8 mouse cellular contexts compared by ENCODE assay signal in the genomic region with DNA sequence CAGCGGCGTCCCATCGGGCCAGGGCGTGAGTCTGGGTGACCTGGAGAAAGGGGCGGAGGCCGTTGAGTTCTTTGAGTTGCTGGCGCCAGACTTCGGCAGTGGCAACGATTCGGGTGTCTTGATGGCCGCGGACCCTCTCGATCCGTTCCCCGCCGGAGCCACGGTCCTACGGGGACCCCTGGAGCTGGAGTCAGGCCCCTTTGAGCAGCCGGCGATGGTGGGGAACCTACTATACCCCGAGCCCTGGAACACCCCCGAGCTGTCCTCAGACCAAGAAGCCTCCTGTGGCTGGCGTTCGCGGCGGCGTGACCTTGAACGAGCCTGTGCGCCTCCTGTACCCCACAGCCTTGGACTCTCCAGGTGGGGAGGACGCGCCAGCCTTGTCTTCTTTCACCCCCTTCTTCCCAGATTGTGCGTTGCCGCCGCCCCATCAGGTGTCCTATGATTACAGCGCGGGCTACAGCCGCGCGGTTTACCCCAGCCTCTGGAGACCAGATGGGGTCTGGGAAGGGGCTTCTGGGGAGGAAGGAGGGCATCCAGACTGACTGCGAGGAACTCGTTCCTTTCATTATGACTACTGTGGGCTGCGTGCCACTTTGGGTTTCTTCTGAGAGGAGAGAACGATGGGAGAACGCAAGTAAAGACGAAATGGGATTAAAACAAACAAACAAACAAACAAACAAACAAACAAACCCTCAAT. TPM values are rescaled to one million over a fixed set of nuclear protein-coding genes. Genes with fewer than 3 reads are reported as not detected.
A peak's percentile ranks its signal among the peaks of the same experiment; 100 is the strongest.
DNase-seq lines count a peak whose midpoint lies in the region; ATAC-seq lines count a peak whose summit lies in the region.

No protein-coding gene starts in this region.

- H3K27ac ChIP-seq in kidney, embryonic 16.5 days (ENCODE audit: low read length) = no peak overlapping the region
- H3K27ac ChIP-seq in forebrain, embryonic 13.5 days = peak overlapping the region; percentile 85
- peak overlapping the region; percentile 75; the same call in 1 of the 2 replicates for H3K27ac ChIP-seq in limb, embryonic 11.5 days (replicated peaks; ENCODE audit: low read depth, low read length)
- H3K27ac ChIP-seq in neural tube, embryonic 14.5 days (ENCODE audit: low read depth, low read length) = peak overlapping the region; percentile 86

- under 1% methylated on average over 44 of the region's 45 CpGs for WGBS in kidney, embryonic 16.5 days
- WGBS in forebrain, embryonic 13.5 days = under 1% methylated on average over 45 of the region's 45 CpGs
- whole genome bisulfite sequencing in limb, embryonic 11.5 days = under 1% methylated on average over 42 of the region's 45 CpGs
- under 1% methylated on average over 45 of the region's 45 CpGs for WGBS in neural tube, embryonic 14.5 days

- peaks cover 12% of the 10 kb centered on the region; the same call in 1 of the 2 replicates for H3K4me1 ChIP-seq in kidney, embryonic 16.5 days (ENCODE audit: insufficient read depth, low read length)
- H3K4me1 ChIP-seq in forebrain, embryonic 13.5 days = peaks cover 47% of the 10 kb centered on the region
- peaks cover 5% of the 10 kb centered on the region; the same call in 1 of the 2 replicates for H3K4me1 ChIP-seq in limb, embryonic 11.5 days (ENCODE audit: control insufficient read depth, insufficient read depth, low read length)
- peaks cover 16% of the 10 kb centered on the region; the same call in 1 of the 2 replicates for H3K4me1 ChIP-seq in neural tube, embryonic 14.5 days (ENCODE audit: control insufficient read depth, insufficient read depth, low read length)

- H3K4me2 ChIP-seq in kidney, embryonic 16.5 days (replicated peaks; ENCODE audit: low read depth, low read length) = peak overlapping the region; percentile 92
- H3K4me2 ChIP-seq in forebrain, embryonic 13.5 days = peak overlapping the region; percentile 86
- peak overlapping the region; percentile 77 for H3K4me2 ChIP-seq in limb, embryonic 11.5 days (ENCODE audit: low read depth, severe bottlenecking)
- peak overlapping the region; percentile 80 for H3K4me2 ChIP-seq in neural tube, embryonic 14.5 days (ENCODE audit: low read depth, low read length)

- peak overlapping the region; percentile 69 for H3K9ac ChIP-seq in kidney, embryonic 16.5 days (replicated peaks; ENCODE audit: low read length)
- H3K9ac ChIP-seq in forebrain, embryonic 13.5 days = peak overlapping the region; percentile 93
- H3K9ac ChIP-seq in limb, embryonic 11.5 days (ENCODE audit: low read length) = peak overlapping the region; percentile 88
- peak overlapping the region; percentile 95 for H3K9ac ChIP-seq in neural tube, embryonic 14.5 days (replicated peaks; ENCODE audit: low read depth, low read length)

- H3K9me3 ChIP-seq in kidney, embryonic 16.5 days (ENCODE audit: low read length) = no peaks in the 10 kb centered on the region
- no peaks in the 10 kb centered on the region for H3K9me3 ChIP-seq in forebrain, embryonic 13.5 days (replicated peaks)
- no peaks in the 10 kb centered on the region for H3K9me3 ChIP-seq in limb, embryonic 11.5 days (ENCODE audit: control insufficient read depth, low read length)
- no peaks in the 10 kb centered on the region for H3K9me3 ChIP-seq in neural tube, embryonic 14.5 days (ENCODE audit: control insufficient read depth, low read length)

- DNase-seq in kidney, postnatal 25 days = no peak
- peak; percentile 20 for DNase-seq in brain, adult 2 months (ENCODE audit: low read depth, low spot score)
- DNase-seq in limb, embryonic 11.5 days (ENCODE audit: low spot score) = no peak
- no peak for DNase-seq in natural killer cell, adult 2 months (ENCODE audit: low spot score in 2 of 2)
- no peak for DNase-seq in thymus, postnatal 10 days (ENCODE audit: low spot score in 2 of 2)

- peak overlapping the region; percentile 62 for H3K4me3 ChIP-seq in kidney, embryonic 16.5 days (ENCODE audit: low read length)
- H3K4me3 ChIP-seq in forebrain, embryonic 13.5 days = peak overlapping the region; percentile 85
- H3K4me3 ChIP-seq in limb, embryonic 11.5 days (ENCODE audit: low read depth, low read length) = peak overlapping the region; percentile 85
- peak overlapping the region; percentile 89 for H3K4me3 ChIP-seq in neural tube, embryonic 14.5 days (ENCODE audit: low read depth, low read length)

- peaks cover 4% of the 10 kb centered on the region; the same call in 1 of the 2 replicates for H3K27me3 ChIP-seq in kidney, embryonic 16.5 days (ENCODE audit: insufficient read depth, low read length)
- 0 out of 2 replicates have a peak, but pooled peaks cover 3% of the 10 kb centered on the region for H3K27me3 ChIP-seq in forebrain, embryonic 13.5 days
- H3K27me3 ChIP-seq in limb, embryonic 11.5 days (ENCODE audit: control insufficient read depth, insufficient read depth, low read length) = no peaks in the 10 kb centered on the region
- H3K27me3 ChIP-seq in neural tube, embryonic 14.5 days (ENCODE audit: control insufficient read depth, insufficient read depth, low read length) = no peaks in the 10 kb centered on the region

- ATAC-seq in kidney, embryonic 16.5 days (ENCODE audit: low FRiP score, low TSS enrichment) = peak; percentile 43; the same call in 1 of the 2 replicates
- ATAC-seq in forebrain, embryonic 13.5 days = peak; percentile 44
- ATAC-seq in limb, embryonic 11.5 days (ENCODE audit: insufficient number of reproducible peaks, low FRiP score, low TSS enrichment, low read depth) = peak; percentile 45
- peak; percentile 39 for ATAC-seq in neural tube, embryonic 14.5 days (ENCODE audit: low read depth)

- no peaks in the 10 kb centered on the region for H3K36me3 ChIP-seq in kidney, embryonic 16.5 days (ENCODE audit: insufficient read depth, low read length)
- no peaks in the 10 kb centered on the region for H3K36me3 ChIP-seq in forebrain, embryonic 13.5 days (ENCODE audit: poor library complexity, severe bottlenecking)
- no peaks in the 10 kb centered on the region for H3K36me3 ChIP-seq in limb, embryonic 11.5 days (ENCODE audit: control insufficient read depth, insufficient read depth, low read length)
- no peaks in the 10 kb centered on the region for H3K36me3 ChIP-seq in neural tube, embryonic 14.5 days (ENCODE audit: control insufficient read depth, insufficient read depth, low read length)

RNA-seq across cellular contexts. Expression of a gene that starts 1.2 kb away (rescaled TPM):
- 2.8 and 3.0 TPM in 2 replicates for polyA plus RNA-seq in kidney, embryonic 16.5 days (2015; fragmentation: Nextera tagmentation; extraction: Ambion mirVana)
- 24.1 and 28.2 TPM in 2 replicates for polyA plus RNA-seq in forebrain, embryonic 13.5 days (2015; fragmentation: Nextera tagmentation; extraction: Ambion mirVana)
- 28.6 and 38.6 TPM in 2 replicates for polyA plus RNA-seq in limb, embryonic 11.5 days (2014; fragmentation: Nextera tagmentation; extraction: Ambion mirVana)
- 61.6 and 61.7 TPM in 2 replicates for polyA plus RNA-seq in neural tube, embryonic 14.5 days (2014; fragmentation: Nextera tagmentation; extraction: Ambion mirVana)
